Mouse (Mus musculus): ENCODE results near the gene Slc16a12.

DNA sequence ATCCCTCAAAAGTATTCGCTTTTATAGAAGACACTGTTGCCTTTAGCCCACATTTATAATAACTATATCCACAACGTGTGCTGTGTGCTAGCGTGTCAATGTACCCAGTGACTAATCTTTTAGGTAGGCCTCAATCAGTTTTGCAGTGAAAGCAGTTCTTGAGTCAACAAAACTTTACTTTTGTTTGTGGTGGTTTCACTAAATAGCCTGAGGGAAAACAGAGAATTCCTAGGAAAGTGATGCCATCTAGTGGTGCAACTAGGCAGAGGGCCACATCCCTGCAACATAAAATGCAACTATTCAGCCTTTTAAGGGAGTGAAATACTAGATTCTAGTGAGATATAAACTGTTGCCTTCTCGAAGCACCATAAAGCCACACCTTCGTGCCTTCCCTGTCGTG lies 25.7 kb upstream of the Slc16a12 start:
- TF ChIP-seq CTCF (IDR thresholded peaks at IDR 0.05; ENCODE audit: control insufficient read depth, insufficient read depth, insufficient replicate concordance, low read depth, low read length) (no peak), POLR2A (IDR thresholded peaks at IDR 0.05; ENCODE audit: control insufficient read depth, low read depth, low read length) (no peak)
